Mouse (Mus musculus) hindbrain, embryonic 10.5 days (tissue): ENCODE measurements around the gene Gm14862. TPM values are rescaled to one million over a fixed set of nuclear protein-coding genes. Genes with fewer than 3 reads are reported as not detected.

ENCODE experiments used
- DNase-seq: peaks from one replicate; pipeline ENCODE4 v3.0.0-alpha.2; 2017; ENCODE audit warnings: low spot score
- H3K27ac ChIP-seq: fragments of 300-500 bp; sonication (generic); 2 replicates; pipeline ENCODE4 v1.5.1; 2016; ENCODE audit warnings: mild to moderate bottlenecking, moderate library complexity
- H3K27me3 ChIP-seq: fragments of 300-500 bp; sonication (generic); 2 replicates; pipeline ENCODE4 v1.6.1; 2016; ENCODE audit warnings: mild to moderate bottlenecking; ENCODE audit not compliant: poor library complexity, insufficient read depth, severe bottlenecking
- H3K36me3 ChIP-seq: fragments of 300-500 bp; sonication (generic); 2 replicates; pipeline ENCODE4 v1.6.1; 2016; ENCODE audit warnings: mild to moderate bottlenecking, moderate library complexity
- H3K4me1 ChIP-seq: fragments of 300-500 bp; sonication (generic); replicated peaks from 2 replicates; pipeline ENCODE4 v1.6.1; 2016; ENCODE audit warnings: mild to moderate bottlenecking
- H3K4me3 ChIP-seq: fragments of 300-500 bp; sonication (generic); 2 replicates; pipeline ENCODE4 v1.5.1; 2016; ENCODE audit warnings: mild to moderate bottlenecking, moderate library complexity
- H3K9me3 ChIP-seq: fragments of 300-500 bp; sonication (generic); 2 replicates; pipeline ENCODE4 v1.6.1; 2016; ENCODE audit warnings: mild to moderate bottlenecking, moderate library complexity
- WGBS: fragments of 180-500 bp; shearing (Covaris S2); methylation state at CpG from one replicate; pipeline ENCODE4 v1.1.7; 2016; 5-methylcytosine and 5-hydroxymethylcytosine counted together
- polyA plus RNA-seq: library from polyadenylated mRNA; unstranded; fragments of >200 nt; fragmentation: Nextera tagmentation; extraction: Ambion mirVana; gene quantifications from 2 replicates; pipeline ENCODE4 v1.2.1, GENCODE M21; 2016

Gene Gm14862
- polyA plus RNA-seq, 1 experiment from 2014 or later = not detected

GRCm38 (mm10) chrX:9257831-9258230 lies 1.1 kb upstream of the Gm14862 start:
- no peak for DNase-seq
- no peak overlapping the region for H3K27ac ChIP-seq
- WGBS = 94% methylated on average over 7 of the region's 7 CpGs

GRCm38 (mm10) chrX:9254901-9255300 lies 1.8 kb downstream of the Gm14862 start:
- H3K27ac ChIP-seq = no peak overlapping the region
- no peaks in the 10 kb centered on the region for H3K4me1 ChIP-seq
- no peak for DNase-seq
- H3K9me3 ChIP-seq = no peaks in the 10 kb centered on the region
- WGBS = 94% methylated on average over 3 of the region's 3 CpGs
- no peak overlapping the region for H3K4me3 ChIP-seq
- H3K36me3 ChIP-seq = no peaks in the 10 kb centered on the region
- no peaks in the 10 kb centered on the region for H3K27me3 ChIP-seq

More at GRCm38 (mm10) chrX:9257831-9258230, 1.1 kb upstream of the Gm14862 start:
- no peaks in the 10 kb centered on the region for H3K9me3 ChIP-seq
- no peaks in the 10 kb centered on the region for H3K27me3 ChIP-seq
- H3K4me1 ChIP-seq = no peaks in the 10 kb centered on the region
- no peaks in the 10 kb centered on the region for H3K36me3 ChIP-seq
- H3K4me3 ChIP-seq = no peak overlapping the region

GRCm38 (mm10) chrX:9253990-9254389 lies 2.7 kb downstream of the Gm14862 start:
- Histone ChIP-seq H3K27ac (no peak overlapping the region), H3K27me3 (no peaks in the 10 kb centered on the region), H3K4me1 (no peaks in the 10 kb centered on the region), H3K36me3 (no peaks in the 10 kb centered on the region), H3K4me3 (no peak overlapping the region), H3K9me3 (no peaks in the 10 kb centered on the region)
- WGBS = 82% methylated on average over 10 of the region's 10 CpGs
- DNase-seq = no peak

- DNase-seq = no peak
- 69% methylated on average over 5 of the region's 5 CpGs for WGBS
- no peaks in the 10 kb centered on the region for H3K36me3 ChIP-seq
Observed at GRCm38 (mm10) chrX:9248911-9249310, 7.8 kb downstream of the Gm14862 start.

GRCm38 (mm10) chrX:9244603-9245336 lies 11.9 kb downstream of the Gm14862 start:
- Histone ChIP-seq H3K4me1 (0 out of 2 replicates have a peak, but pooled peaks cover 3% of the 10 kb centered on the region), H3K27ac (peak overlapping the region; percentile 45; the same call in 1 of the 2 replicates), H3K4me3 (no peak overlapping the region), H3K27me3 (no peaks in the 10 kb centered on the region), H3K9me3 (no peaks in the 10 kb centered on the region), H3K36me3 (no peaks in the 10 kb centered on the region)
- WGBS = 70% methylated on average over 12 of the region's 12 CpGs
- DNase-seq = no peak

More at GRCm38 (mm10) chrX:9248911-9249310, 7.8 kb downstream of the Gm14862 start:
- Histone ChIP-seq H3K9me3 (no peaks in the 10 kb centered on the region), H3K27ac (no peak overlapping the region), H3K4me3 (no peak overlapping the region), H3K4me1 (0 out of 2 replicates have a peak, but pooled peaks cover 3% of the 10 kb centered on the region), H3K27me3 (no peaks in the 10 kb centered on the region)

GRCm38 (mm10) chrX:9243381-9243864 lies 13.3 kb downstream of the Gm14862 start:
- no peak for DNase-seq
- Histone ChIP-seq H3K27ac (no peak overlapping the region), H3K9me3 (no peaks in the 10 kb centered on the region), H3K4me3 (no peak overlapping the region), H3K36me3 (no peaks in the 10 kb centered on the region), H3K27me3 (no peaks in the 10 kb centered on the region), H3K4me1 (0 out of 2 replicates have a peak, but pooled peaks cover 3% of the 10 kb centered on the region)
- 72% methylated on average over 8 of the region's 8 CpGs for WGBS

- no peak overlapping the region for H3K27ac ChIP-seq
- no peaks in the 10 kb centered on the region for H3K27me3 ChIP-seq
- H3K9me3 ChIP-seq = no peaks in the 10 kb centered on the region
- WGBS = 76% methylated on average over 5 of the region's 5 CpGs
- DNase-seq = no peak
- no peak overlapping the region for H3K4me3 ChIP-seq
- H3K4me1 ChIP-seq = 0 out of 2 replicates have a peak, but pooled peaks cover 3% of the 10 kb centered on the region
- H3K36me3 ChIP-seq = no peaks in the 10 kb centered on the region
Observed at GRCm38 (mm10) chrX:9240737-9241591, 15.7 kb downstream of the Gm14862 start.

GRCm38 (mm10) chrX:9227105-9227504 lies 29.6 kb downstream of the Gm14862 start:
- H3K27ac ChIP-seq = no peak overlapping the region
- H3K9me3 ChIP-seq = no peaks in the 10 kb centered on the region
- 71% methylated on average over 2 of the region's 2 CpGs for WGBS

GRCm38 (mm10) chrX:9222412-9223221 lies 34.1 kb downstream of the Gm14862 start:
- Histone ChIP-seq H3K27ac (no peak overlapping the region), H3K4me1 (no peaks in the 10 kb centered on the region), H3K27me3 (no peaks in the 10 kb centered on the region), H3K9me3 (no peaks in the 10 kb centered on the region), H3K4me3 (no peak overlapping the region), H3K36me3 (no peaks in the 10 kb centered on the region)
- DNase-seq = no peak
- WGBS = 86% methylated on average over 3 of the region's 3 CpGs

More at GRCm38 (mm10) chrX:9227105-9227504, 29.6 kb downstream of the Gm14862 start:
- Histone ChIP-seq H3K4me1 (no peaks in the 10 kb centered on the region), H3K4me3 (no peak overlapping the region), H3K27me3 (no peaks in the 10 kb centered on the region), H3K36me3 (no peaks in the 10 kb centered on the region)
- no peak for DNase-seq

- DNase-seq = no peak
- Histone ChIP-seq H3K27ac (no peak overlapping the region), H3K36me3 (no peaks in the 10 kb centered on the region), H3K9me3 (no peaks in the 10 kb centered on the region), H3K4me3 (no peak overlapping the region), H3K4me1 (no peaks in the 10 kb centered on the region), H3K27me3 (no peaks in the 10 kb centered on the region)
- 87% methylated on average over 4 of the region's 4 CpGs for WGBS
Observed at GRCm38 (mm10) chrX:9221736-9222135, 35.0 kb downstream of the Gm14862 start.

- H3K27me3 ChIP-seq = no peaks in the 10 kb centered on the region
- 27% methylated on average over 6 of the region's 6 CpGs for WGBS
- H3K4me3 ChIP-seq = no peak overlapping the region
- H3K4me1 ChIP-seq = no peaks in the 10 kb centered on the region
- H3K27ac ChIP-seq = no peak overlapping the region
- peak; percentile 29 for DNase-seq
- H3K9me3 ChIP-seq = no peaks in the 10 kb centered on the region
- H3K36me3 ChIP-seq = no peaks in the 10 kb centered on the region
Observed at GRCm38 (mm10) chrX:9221206-9221605, 35.5 kb downstream of the Gm14862 start.

GRCm38 (mm10) chrX:9219570-9219969 lies 37.1 kb downstream of the Gm14862 start:
- DNase-seq = no peak
- Histone ChIP-seq H3K9me3 (no peaks in the 10 kb centered on the region), H3K27me3 (no peaks in the 10 kb centered on the region), H3K36me3 (no peaks in the 10 kb centered on the region), H3K27ac (no peak overlapping the region), H3K4me3 (no peak overlapping the region), H3K4me1 (no peaks in the 10 kb centered on the region)
- WGBS = 83% methylated on average over 3 of the region's 3 CpGs
